Comparison of ENCODE assay signal across 15 mouse cellular contexts in the genomic region with DNA sequence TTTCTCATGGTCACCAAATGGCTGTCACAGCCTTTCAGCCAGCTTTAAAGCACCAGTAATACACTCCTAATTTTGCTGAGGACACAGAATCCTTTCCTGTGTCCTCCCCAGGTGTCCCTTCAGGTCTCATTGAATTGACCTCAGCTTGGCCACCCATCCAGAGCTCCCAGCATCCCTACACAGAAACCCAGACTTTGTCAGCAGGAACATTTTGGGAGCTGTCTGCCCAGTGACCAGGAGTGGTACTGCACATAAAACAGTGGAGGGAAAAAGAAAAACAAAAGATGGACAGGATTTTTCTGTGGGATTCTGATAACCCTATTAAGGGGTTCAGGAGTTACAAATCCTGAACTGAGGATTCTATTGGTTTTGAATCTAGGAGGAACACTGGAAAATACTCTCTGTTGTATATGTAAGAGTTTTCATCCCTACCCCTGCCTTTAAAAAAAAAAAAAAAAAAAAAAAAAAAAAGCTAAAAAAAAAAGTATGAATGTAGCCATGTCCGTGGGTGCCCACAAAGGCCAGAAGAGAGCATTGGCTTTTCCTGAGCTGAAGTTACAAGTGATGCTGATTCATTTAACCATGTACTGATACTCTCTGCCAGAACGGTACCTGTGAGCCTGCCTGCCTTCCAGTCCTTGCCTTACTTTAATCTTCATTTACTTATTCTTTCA. TPM values are rescaled to one million over a fixed set of nuclear protein-coding genes. Genes with fewer than 3 reads are reported as not detected.
DNase-seq lines count a peak whose midpoint lies in the region; ATAC-seq and TF ChIP-seq lines count a peak whose summit lies in the region.
"Had no signal": no experiment of that assay in that cellular context is flagged by ENCODE, and none has a peak within 500 bp of the region (broad histone marks: within the 10 kb centered on the region; RNA-seq: fewer than 3 reads in every experiment).

No protein-coding gene starts in this region.

- DNase-seq in kidney, adult 2 months = no peak
- no peak for DNase-seq in kidney, postnatal 10 days
- peak; percentile 20 for DNase-seq in retina, embryonic 14.5 days (ENCODE audit: low spot score)
- DNase-seq in retina, postnatal 1 day = no peak
- DNase-seq in gastrocnemius, postnatal 10 days = no peak
- no peak for DNase-seq in midbrain, embryonic 11.5 days (ENCODE audit: low spot score, missing footprints)
- DNase-seq: cerebellum, adult 9-10 months; left cerebral cortex, postnatal 4 days; lung, postnatal 14 days; thymus, postnatal 4 days had no signal

- H3K36me3 ChIP-seq in kidney, adult 2 months (ENCODE audit: control insufficient read depth, insufficient read depth, low read length) = no peaks in the 10 kb centered on the region
- H3K36me3 ChIP-seq in midbrain, embryonic 11.5 days (ENCODE audit: control insufficient read depth, insufficient read depth, low read length) = no peaks in the 10 kb centered on the region
- H3K36me3 ChIP-seq: embryonic facial prominence, embryonic 15.5 days; hindbrain, embryonic 15.5 days; neural tube, embryonic 15.5 days; stomach, embryonic 15.5 days had no signal

- no peak overlapping the region for H3K9ac ChIP-seq in midbrain, embryonic 11.5 days (ENCODE audit: low read length)
- H3K9ac ChIP-seq: embryonic facial prominence, embryonic 15.5 days; hindbrain, embryonic 15.5 days; neural tube, embryonic 15.5 days; stomach, embryonic 15.5 days had no signal

- peak; percentile 25 to 52; a peak in 3 of 4 replicates for ATAC-seq in hematopoietic stem cell, adult 5-6 weeks (replicated peaks in 1 of 2; ENCODE audit: insufficient read depth in 1 of 2, low FRiP score in 2 of 2, low TSS enrichment in 1 of 2, low read depth in 1 of 2, poor library complexity in 2 of 2, severe bottlenecking in 2 of 2)
- no peak for ATAC-seq in midbrain, embryonic 11.5 days (ENCODE audit: low FRiP score)

- peak overlapping the region; percentile 81 for H3K27ac ChIP-seq in kidney, adult 2 months (ENCODE audit: insufficient read depth, low read depth, low read length)
- H3K27ac ChIP-seq in midbrain, embryonic 11.5 days (ENCODE audit: low read depth, low read length) = no peak overlapping the region
- H3K27ac ChIP-seq: embryonic facial prominence, embryonic 15.5 days; hindbrain, embryonic 15.5 days; neural tube, embryonic 15.5 days; stomach, embryonic 15.5 days had no signal

- no peaks in the 10 kb centered on the region for H3K27me3 ChIP-seq in kidney, adult 2 months (replicated peaks; ENCODE audit: control insufficient read depth, insufficient read depth, low read length)
- H3K27me3 ChIP-seq in midbrain, embryonic 11.5 days (ENCODE audit: control insufficient read depth, insufficient read depth, low read length) = no peaks in the 10 kb centered on the region
- H3K27me3 ChIP-seq: embryonic facial prominence, embryonic 15.5 days; hindbrain, embryonic 15.5 days; neural tube, embryonic 15.5 days; stomach, embryonic 15.5 days had no signal

- peaks cover 46% of the 10 kb centered on the region for H3K4me1 ChIP-seq in kidney, adult 2 months (ENCODE audit: control insufficient read depth, insufficient read depth, low read length)
- no peaks in the 10 kb centered on the region for H3K4me1 ChIP-seq in midbrain, embryonic 11.5 days (ENCODE audit: control insufficient read depth, insufficient read depth, low read length)
- H3K4me1 ChIP-seq: embryonic facial prominence, embryonic 15.5 days; stomach, embryonic 15.5 days had no signal

- no peaks in the 10 kb centered on the region for H3K9me3 ChIP-seq in midbrain, embryonic 11.5 days (ENCODE audit: control insufficient read depth, low read length)
- H3K9me3 ChIP-seq: embryonic facial prominence, embryonic 15.5 days; hindbrain, embryonic 15.5 days; neural tube, embryonic 15.5 days; stomach, embryonic 15.5 days had no signal

- no peak for TF ChIP-seq CTCF in kidney, adult 2 months (conservative IDR thresholded peaks at IDR 0.05; ENCODE audit: insufficient read depth, insufficient read length, low read depth, low read length)

- WGBS in kidney, adult 2 months = 36% methylated on average over 2 of the region's 2 CpGs
- WGBS in midbrain, embryonic 11.5 days = 79% methylated on average over 2 of the region's 2 CpGs

- no peak overlapping the region for H3K4me3 ChIP-seq in kidney, adult 2 months (ENCODE audit: insufficient read depth, low read depth, low read length)
- H3K4me3 ChIP-seq in midbrain, embryonic 11.5 days (ENCODE audit: low read depth, low read length) = no peak overlapping the region
- H3K4me3 ChIP-seq: embryonic facial prominence, embryonic 15.5 days; hindbrain, embryonic 15.5 days; neural tube, embryonic 15.5 days; stomach, embryonic 15.5 days had no signal

- no peak overlapping the region for H3K4me2 ChIP-seq in midbrain, embryonic 11.5 days
- H3K4me2 ChIP-seq: embryonic facial prominence, embryonic 15.5 days; hindbrain, embryonic 15.5 days; neural tube, embryonic 15.5 days; stomach, embryonic 15.5 days had no signal

- no peak for TF ChIP-seq POLR2A in kidney, adult 2 months (IDR thresholded peaks at IDR 0.05; ENCODE audit: low read depth, low read length)

RNA-seq across cellular contexts. Expression of gene Gng12, which starts 32.9 kb away (rescaled TPM):
- polyA plus RNA-seq in kidney, adult 2 months (2012; rRNA removed) = 90.6 and 102 TPM in 2 replicates
- total RNA-seq in hematopoietic stem cell, adult 5-6 weeks (2017) = 50.3 and 83.1 TPM in 2 replicates
- total RNA-seq in gastrocnemius, postnatal 10 days (2021) = 10 to 100 TPM; 40.6 to 42.9 TPM
- 40.8 and 48.2 TPM in 2 replicates for polyA plus RNA-seq in midbrain, embryonic 11.5 days (2014; fragmentation: Nextera tagmentation; extraction: Ambion mirVana)
